Mouse (Mus musculus) embryonic fibroblast, embryonic 13.5 days (primary cell): ENCODE measurements around the gene Hsd3b7. TPM values are rescaled to one million over a fixed set of nuclear protein-coding genes. Genes with fewer than 3 reads are reported as not detected.

ENCODE experiments used
- H3K27ac ChIP-seq: 2 replicates; pipeline ENCODE4 v1.5.1; 2012; ENCODE audit warnings: low read length, control low read depth, inconsistent platforms; ENCODE audit not compliant: insufficient read depth
- H3K4me1 ChIP-seq: 2 replicates; pipeline ENCODE4 v1.6.1; 2011; ENCODE audit warnings: low read length; ENCODE audit not compliant: control insufficient read depth, insufficient read depth
- H3K4me3 ChIP-seq: 2 replicates; pipeline ENCODE4 v1.5.1; 2011; ENCODE audit warnings: mild to moderate bottlenecking, control low read depth, low read length; ENCODE audit not compliant: insufficient read depth
- CTCF ChIP-seq: IDR thresholded peaks from 2 replicates; pipeline ENCODE4 v1.5.1; 2011; ENCODE audit warnings: mild to moderate bottlenecking, control low read depth, low read length, moderate library complexity, borderline replicate concordance; ENCODE audit not compliant: insufficient read depth
- POLR2A ChIP-seq: IDR thresholded peaks from 2 replicates; pipeline ENCODE4 v1.6.1; 2011; ENCODE audit warnings: low read depth, mild to moderate bottlenecking, control low read depth, low read length, moderate library complexity
- polyA plus RNA-seq: library from polyadenylated mRNA; stranded (reverse); fragments of >200 nt; gene quantifications from 2 replicates; pipeline ENCODE4 v1.2.4, GENCODE M21; 2011; ENCODE audit warnings: low read depth; ENCODE audit not compliant: missing spikeins, insufficient read length

Gene Hsd3b7
- polyA plus RNA-seq, 1 experiment: 9.4 TPM

DNA sequence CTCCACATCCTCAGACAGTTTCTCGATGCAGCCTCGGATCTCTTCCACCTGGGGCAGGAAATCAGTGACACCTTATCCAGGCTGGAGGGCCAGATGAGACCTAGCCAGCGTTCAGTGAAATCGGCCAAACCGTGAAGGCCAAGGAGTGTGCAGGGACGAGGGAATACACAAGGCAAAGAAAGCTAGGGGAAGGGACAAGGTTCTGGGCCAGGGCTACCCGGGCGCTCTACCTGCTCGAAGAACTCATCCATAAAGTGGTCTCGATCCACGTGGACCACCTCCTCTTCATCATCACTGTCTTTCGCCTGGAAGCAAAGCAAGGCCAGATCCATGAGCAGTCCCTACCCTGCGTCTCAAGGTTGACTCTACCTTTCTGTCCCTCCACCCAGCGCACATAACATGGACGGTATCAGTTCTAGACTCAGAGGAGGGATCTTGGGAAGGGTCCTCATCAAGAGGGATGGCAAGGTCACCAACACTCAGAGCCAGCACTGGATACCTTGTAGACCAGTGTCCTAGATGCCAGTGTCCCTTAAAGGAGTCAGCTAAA lies 14.8 kb downstream of the Hsd3b7 start:
- H3K4me3 ChIP-seq: no peak overlapping the region
- no peaks in the 10 kb centered on the region for H3K4me1 ChIP-seq
- no peak overlapping the region for H3K27ac ChIP-seq
- TF ChIP-seq CTCF (no peak), POLR2A (no peak)

DNA sequence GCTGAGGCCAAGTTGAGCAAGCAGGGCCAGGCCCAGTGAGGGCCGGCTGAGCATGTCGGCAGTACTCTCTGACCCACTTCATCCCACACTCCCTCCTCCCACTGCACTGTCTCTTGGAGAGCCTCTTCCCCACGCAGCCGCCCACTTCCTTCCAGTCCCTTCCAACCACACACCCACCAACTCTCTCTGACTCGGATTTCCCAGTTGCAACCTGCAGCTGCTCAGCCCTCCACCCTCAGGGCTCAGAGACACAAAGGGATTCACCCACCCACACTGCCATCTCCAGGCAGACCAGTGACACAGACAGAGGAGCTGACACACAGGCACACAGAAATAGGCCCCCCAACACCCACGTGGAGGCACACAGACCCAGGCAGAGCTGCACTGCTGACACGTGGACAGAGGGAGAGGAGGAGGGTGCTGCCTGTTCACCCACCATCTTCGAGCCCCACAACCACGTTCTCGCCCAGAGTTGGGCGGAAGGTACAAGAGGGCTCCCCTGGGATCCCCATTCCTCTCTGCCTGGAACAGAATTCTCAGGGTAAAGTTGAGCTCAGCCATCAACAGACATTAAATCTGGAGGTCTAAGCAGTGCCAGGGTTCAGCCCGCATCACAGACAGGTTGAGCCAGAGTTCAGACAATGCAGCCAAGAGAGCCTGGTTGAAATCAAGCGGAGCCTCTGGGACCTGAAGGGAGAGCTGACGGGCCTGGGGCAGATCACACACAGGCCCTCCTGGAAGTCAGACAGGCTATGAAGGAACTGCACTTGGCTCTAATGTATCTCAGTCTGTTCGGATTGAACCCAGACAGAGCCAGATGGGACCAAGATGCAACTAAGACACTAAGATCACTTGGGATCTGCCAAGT lies 15.8 kb downstream of the Hsd3b7 start:
- no peak overlapping the region for H3K27ac ChIP-seq
- TF ChIP-seq CTCF (no peak), POLR2A (no peak)

DNA sequence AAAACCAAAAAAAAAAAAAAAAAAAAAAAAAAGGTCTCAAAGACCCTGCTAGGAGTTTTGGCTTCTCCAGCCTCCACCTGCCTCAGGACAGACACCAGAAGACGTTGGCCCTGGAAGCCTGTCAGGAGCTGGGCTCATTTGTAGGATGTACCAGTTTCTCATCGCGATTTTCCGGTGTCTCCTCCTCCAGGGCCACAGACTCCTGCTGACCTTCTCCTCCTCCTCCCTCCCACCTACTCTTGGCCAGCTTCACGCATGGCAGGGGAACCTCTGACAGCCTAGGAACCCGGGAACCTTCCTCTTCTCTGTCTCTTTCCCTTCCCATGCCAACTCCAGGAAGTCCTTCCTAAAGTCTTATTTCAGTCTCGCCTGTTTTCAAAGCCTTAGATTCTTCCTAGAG lies 16.6 kb downstream of the Hsd3b7 start:
- TF ChIP-seq CTCF (no peak), POLR2A (no peak)
- H3K27ac ChIP-seq: no peak overlapping the region
- H3K4me3 ChIP-seq: no peak overlapping the region
- no peaks in the 10 kb centered on the region for H3K4me1 ChIP-seq

More for the DNA sequence above, 15.8 kb downstream of the Hsd3b7 start:
- H3K4me3 ChIP-seq: no peak overlapping the region
- no peaks in the 10 kb centered on the region for H3K4me1 ChIP-seq

DNA sequence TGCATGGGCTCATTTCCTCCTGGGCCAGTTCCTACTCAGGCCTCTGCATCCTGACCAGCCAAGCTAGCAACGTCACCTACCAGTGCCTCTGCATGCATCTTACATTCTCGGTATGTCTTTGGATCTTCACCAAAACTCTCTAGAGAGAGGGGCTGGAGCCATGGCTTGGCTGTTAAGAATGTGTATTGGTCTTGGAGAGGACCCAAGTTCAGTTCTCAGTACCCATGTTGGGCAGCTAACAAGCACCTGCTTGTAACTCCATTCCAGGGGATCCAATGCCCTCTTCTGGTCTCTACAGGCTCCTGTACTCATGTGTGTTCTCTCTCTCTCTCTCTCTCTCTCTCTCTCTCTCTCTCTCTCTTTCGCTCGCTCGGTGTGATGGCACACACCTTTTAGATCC lies 17.4 kb downstream of the Hsd3b7 start:
- Histone ChIP-seq H3K27ac (no peak overlapping the region), H3K4me1 (no peaks in the 10 kb centered on the region), H3K4me3 (no peak overlapping the region)
- TF ChIP-seq CTCF (no peak), POLR2A (no peak)

DNA sequence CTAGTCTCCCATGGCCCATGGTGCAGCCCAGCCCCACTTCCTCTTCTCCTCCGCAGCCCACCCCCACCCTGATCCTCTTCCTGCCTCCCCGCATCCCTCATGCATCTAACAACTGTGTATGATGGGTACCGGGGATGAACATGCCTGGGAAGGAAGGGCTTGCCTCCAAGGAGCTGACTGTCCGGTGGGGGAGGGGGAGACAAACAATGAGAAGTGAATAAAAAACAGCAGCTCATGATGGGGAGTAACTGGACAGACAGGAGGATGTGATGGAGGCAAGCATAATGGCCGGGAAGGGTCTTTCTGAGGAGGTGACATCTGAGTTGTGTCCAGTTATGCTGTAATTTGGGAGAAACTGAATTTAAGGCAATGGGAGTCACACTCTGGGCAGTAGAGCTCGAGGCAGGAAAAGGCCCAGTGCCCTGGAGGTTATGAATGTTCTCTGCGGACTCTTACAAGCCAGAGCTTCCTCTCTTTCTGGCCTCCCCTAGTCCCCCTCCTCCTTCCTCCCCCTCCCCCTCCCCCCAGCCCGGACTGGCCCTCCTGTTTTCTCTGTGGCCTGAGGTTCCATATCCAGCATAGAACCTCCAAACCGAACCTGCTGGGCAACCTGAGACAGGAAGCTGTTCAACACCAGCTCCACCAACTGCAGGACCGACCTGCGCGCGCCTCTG lies 20.6 kb downstream of the Hsd3b7 start:
- Histone ChIP-seq H3K4me3 (no peak overlapping the region), H3K27ac (no peak overlapping the region), H3K4me1 (no peaks in the 10 kb centered on the region)
- TF ChIP-seq POLR2A (no peak), CTCF (no peak)

DNA sequence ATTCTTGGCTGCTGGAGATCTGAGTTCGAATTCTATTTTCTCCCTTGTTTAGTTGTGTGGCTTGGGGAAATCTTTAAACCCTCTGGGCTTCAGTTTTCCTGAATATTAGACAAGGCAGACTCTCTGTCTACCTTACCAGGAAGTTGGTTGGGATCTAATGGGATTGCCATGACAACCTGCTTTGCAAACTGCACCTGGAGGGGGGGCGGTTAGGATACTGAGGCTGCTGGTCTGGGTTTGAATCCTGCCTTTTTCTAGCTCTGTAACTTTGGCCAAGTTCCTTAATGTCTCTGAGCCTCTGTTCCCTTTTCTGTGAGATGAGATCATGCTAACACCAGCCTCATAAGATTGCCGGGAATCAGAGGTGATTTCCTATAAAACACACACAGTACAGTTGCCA lies 22.1 kb downstream of the Hsd3b7 start:
- Histone ChIP-seq H3K27ac (no peak overlapping the region), H3K4me1 (no peaks in the 10 kb centered on the region), H3K4me3 (no peak overlapping the region)
- TF ChIP-seq POLR2A (no peak), CTCF (no peak)

DNA sequence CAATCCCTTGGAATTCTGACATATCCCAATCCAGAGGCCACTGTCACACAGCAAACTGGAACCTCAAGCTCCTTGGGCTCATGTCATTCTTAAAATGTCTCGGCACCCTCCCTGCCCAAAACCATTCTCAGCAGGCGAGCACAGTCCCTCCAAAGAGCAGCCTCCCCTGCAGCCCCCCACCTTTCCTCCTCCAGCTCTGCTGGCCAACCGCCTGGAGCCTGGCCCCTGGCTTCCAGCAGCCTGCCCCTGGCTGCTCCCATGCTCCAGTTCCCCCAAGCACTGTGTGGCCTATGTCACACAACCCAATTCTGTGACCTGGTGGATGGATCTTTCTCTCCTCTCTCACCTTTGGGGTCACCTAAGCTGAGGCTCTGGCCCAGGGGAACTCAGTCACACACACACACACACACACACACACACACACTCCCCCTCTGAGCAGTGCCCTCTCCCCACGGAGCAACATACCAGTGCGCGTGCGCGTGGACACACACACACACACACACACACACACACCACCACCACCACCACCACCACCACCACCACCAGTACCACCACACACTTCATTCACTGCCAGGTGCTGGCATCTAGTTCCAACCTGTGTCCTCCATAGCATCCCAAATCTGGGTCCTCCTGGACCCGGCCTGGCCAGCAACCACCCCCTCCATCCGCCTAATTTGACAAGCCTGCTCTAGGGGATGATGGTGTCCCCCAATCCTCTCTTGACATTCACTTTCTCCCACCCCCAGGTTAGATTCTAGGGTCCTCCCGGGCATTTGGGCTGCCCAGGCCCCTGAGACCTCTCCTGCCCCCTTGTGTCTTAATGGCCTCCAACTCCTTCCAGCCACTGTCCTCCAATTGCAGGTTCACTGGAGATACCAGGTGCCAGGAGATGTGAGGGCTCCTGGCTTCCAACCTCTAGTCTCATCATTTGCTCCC lies 23.1 kb downstream of the Hsd3b7 start:
- no peak for TF ChIP-seq CTCF
- TF ChIP-seq POLR2A: no peak
- Histone ChIP-seq H3K4me1 (no peaks in the 10 kb centered on the region), H3K27ac (no peak overlapping the region), H3K4me3 (peak overlapping the region; percentile 38; the same call in 1 of the 2 replicates)

DNA sequence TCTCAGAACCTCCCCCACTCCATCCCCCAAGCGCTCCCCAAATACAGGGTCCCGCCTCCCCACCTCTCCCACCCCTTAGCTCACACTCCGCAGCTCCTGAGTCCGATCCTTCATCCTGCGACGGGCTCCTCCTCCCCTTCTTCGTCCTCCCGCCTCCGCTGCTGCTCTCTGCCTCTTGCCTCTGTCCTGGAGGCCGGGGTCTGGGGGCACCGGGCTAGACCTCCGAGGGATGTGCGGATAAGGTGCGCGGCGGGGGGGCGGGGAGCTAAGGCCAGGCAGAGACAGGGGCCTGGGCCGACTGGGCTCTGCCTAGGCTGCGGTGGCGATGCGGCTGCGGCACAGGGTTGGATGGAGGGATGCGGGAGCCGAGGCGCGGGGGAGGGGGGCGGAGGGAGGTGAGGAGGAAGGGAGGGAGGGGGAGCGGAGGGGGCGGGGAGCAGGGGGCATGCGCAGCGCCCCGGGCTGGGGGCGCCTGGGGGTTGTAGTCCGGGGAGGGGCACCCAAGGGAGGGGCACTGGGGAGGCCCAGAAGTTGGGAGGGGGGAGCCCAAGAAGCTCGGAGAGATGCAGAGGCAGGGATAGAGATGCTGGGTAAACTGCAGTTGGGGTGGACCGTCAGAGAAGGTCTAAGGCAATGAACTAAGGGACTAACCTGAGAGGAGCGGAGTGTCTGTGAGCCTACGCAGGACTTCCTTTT lies 23.9 kb downstream of the Hsd3b7 start, which contains the start of the genes Stx4a and Stx1b:
Gene Stx4a, plus strand, starts transcription at position 119 of the 696 bp plus-strand sequence.
Gene Stx1b, minus strand, starts transcription at position 374 of the 696 bp plus-strand sequence.
- H3K27ac ChIP-seq: no peak within 1 kb of the TSS
- H3K4me1 ChIP-seq: no peaks in the 10 kb centered on the region
- peak within 1 kb of the TSS; percentile 38 for H3K4me3 ChIP-seq
- TF ChIP-seq CTCF (no peak), POLR2A (no peak)
